Mouse (Mus musculus): ENCODE measurements around the gene Syce1. TPM values are rescaled to one million over a fixed set of nuclear protein-coding genes. Genes with fewer than 3 reads are reported as not detected.

Syce1 gene
- polyA plus RNA-seq (2016; fragmentation: Nextera tagmentation; extraction: Ambion mirVana): 0.13 and 0.31 TPM in 2 replicates

DNA sequence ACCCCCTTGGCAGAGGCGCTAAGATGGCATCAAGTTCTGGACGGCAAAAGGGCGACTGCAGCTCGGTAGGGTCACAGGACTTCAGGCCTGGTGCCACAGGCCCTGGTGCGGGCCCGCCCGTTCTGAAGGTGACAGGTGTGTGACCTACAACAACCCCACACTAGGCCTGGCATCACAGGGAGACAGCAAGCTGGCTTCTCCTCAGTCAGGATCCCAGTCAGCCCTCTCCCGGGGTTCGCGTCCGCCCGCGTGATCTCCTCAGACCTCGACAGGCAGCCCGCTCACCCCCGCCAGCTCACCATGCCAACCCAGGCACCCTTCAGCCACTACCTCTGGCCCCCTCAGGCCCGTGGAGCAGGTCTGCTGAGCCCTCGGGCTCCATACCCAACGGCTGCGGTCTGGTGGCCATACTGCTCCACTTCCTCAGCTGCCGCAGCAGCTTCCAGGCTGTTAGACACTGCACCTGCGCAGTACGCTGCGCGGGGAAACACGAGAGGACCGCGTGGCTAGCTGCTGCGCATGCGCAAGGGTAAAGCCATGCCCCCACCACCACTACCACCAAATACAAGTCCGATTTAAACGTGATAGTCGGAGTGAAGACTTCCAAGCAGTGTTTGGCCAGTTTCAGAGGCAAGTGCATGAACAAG, at the start of gene Syce1:
Syce1 (minus strand) TSS at position 447 of the 647 bp plus-strand sequence.
- H3K4me2 ChIP-seq: no peak within 1 kb of the TSS
- H3K36me3 ChIP-seq (replicated peaks): no peaks in the 10 kb centered on the region

GRCm38 (mm10) chr7:140836243-140837115, 48.8 kb upstream of the Syce1 start:
- Histone ChIP-seq H3K9me3 (no peaks in the 10 kb centered on the region), H3K4me2 (no peak overlapping the region), H3K4me1 (no peaks in the 10 kb centered on the region), H3K4me3 (replicated peaks) (no peak overlapping the region), H3K9ac (no peak overlapping the region), H3K36me3 (replicated peaks) (no peaks in the 10 kb centered on the region), H3K27ac (no peak overlapping the region), H3K27me3 (peaks cover 13% of the 10 kb centered on the region)
- WGBS: 85% methylated on average over 9 of the region's 9 CpGs
- no peak for ATAC-seq (ENCODE audit: low FRiP score)

More for the DNA sequence above, at the start of gene Syce1:
- Histone ChIP-seq H3K4me1 (no peaks in the 10 kb centered on the region), H3K27me3 (no peaks in the 10 kb centered on the region), H3K27ac (no peak within 1 kb of the TSS), H3K9me3 (no peaks in the 10 kb centered on the region), H3K4me3 (replicated peaks) (no peak within 1 kb of the TSS), H3K9ac (no peak within 1 kb of the TSS)
- 86% methylated on average over 33 of the region's 33 CpGs for WGBS
- no peak for ATAC-seq (ENCODE audit: low FRiP score)

- Histone ChIP-seq H3K4me3 (replicated peaks) (no peak overlapping the region), H3K9ac (no peak overlapping the region), H3K27ac (no peak overlapping the region), H3K36me3 (replicated peaks) (no peaks in the 10 kb centered on the region), H3K9me3 (no peaks in the 10 kb centered on the region), H3K4me2 (no peak overlapping the region), H3K4me1 (no peaks in the 10 kb centered on the region), H3K27me3 (peaks cover 6% of the 10 kb centered on the region)
- WGBS: 77% methylated on average over 2 of the region's 2 CpGs
- no peak for ATAC-seq (ENCODE audit: low FRiP score)
Measured at GRCm38 (mm10) chr7:140835758-140836087, 48.1 kb upstream of the Syce1 start.

GRCm38 (mm10) chr7:140834968-140835757, 47.5 kb upstream of the Syce1 start, which contains the start of gene Urah:
TSS of gene Urah (plus strand) at chr7:140835018.
- ATAC-seq (ENCODE audit: low FRiP score): no peak
- Histone ChIP-seq H3K9me3 (no peaks in the 10 kb centered on the region), H3K36me3 (replicated peaks) (no peaks in the 10 kb centered on the region), H3K27me3 (peaks cover 3% of the 10 kb centered on the region; the same call in 1 of the 2 replicates), H3K9ac (no peak within 1 kb of the TSS), H3K4me1 (no peaks in the 10 kb centered on the region), H3K27ac (no peak within 1 kb of the TSS), H3K4me2 (no peak within 1 kb of the TSS), H3K4me3 (replicated peaks) (no peak within 1 kb of the TSS)
- WGBS: 45% methylated on average over 20 of the region's 20 CpGs

GRCm38 (mm10) chr7:140833341-140833740, 45.7 kb upstream of the Syce1 start:
- no peak overlapping the region for H3K4me3 ChIP-seq (replicated peaks)
- peaks cover 3% of the 10 kb centered on the region; the same call in 1 of the 2 replicates for H3K27me3 ChIP-seq
- no peaks in the 10 kb centered on the region for H3K9me3 ChIP-seq
- ATAC-seq (ENCODE audit: low FRiP score): no peak
- no peak overlapping the region for H3K27ac ChIP-seq
- H3K4me2 ChIP-seq: no peak overlapping the region
- no peaks in the 10 kb centered on the region for H3K4me1 ChIP-seq
- H3K9ac ChIP-seq: no peak overlapping the region
- 83% methylated on average over 4 of the region's 4 CpGs for WGBS
- H3K36me3 ChIP-seq (replicated peaks): no peaks in the 10 kb centered on the region

DNA sequence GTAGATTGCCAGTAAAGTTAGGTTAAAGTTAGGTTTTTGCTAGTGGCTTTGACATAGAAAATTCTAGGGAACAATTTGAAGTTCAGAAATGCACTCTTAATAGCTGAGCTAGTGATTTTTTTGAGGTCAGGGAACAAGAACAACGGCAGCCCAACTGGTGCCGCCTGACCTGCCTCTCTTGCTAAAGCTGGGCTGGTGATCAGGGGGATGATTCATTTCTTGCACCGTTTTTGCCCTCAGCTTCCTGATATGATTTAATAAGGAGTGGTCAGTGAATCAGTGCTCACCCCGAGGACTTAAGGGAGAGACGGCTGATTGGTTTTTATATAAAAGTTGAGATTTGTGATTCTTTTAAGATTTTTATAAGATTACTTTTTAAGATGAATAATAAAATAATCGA, 43.8 kb upstream of the Syce1 start:
- Histone ChIP-seq H3K4me2 (no peak overlapping the region), H3K27me3 (peaks cover 10% of the 10 kb centered on the region), H3K4me3 (replicated peaks) (no peak overlapping the region), H3K4me1 (no peaks in the 10 kb centered on the region), H3K36me3 (replicated peaks) (no peaks in the 10 kb centered on the region), H3K9ac (no peak overlapping the region), H3K9me3 (no peaks in the 10 kb centered on the region), H3K27ac (no peak overlapping the region)
- WGBS: 79% methylated on average over 6 of the region's 6 CpGs
- no peak for ATAC-seq (ENCODE audit: low FRiP score)

DNA sequence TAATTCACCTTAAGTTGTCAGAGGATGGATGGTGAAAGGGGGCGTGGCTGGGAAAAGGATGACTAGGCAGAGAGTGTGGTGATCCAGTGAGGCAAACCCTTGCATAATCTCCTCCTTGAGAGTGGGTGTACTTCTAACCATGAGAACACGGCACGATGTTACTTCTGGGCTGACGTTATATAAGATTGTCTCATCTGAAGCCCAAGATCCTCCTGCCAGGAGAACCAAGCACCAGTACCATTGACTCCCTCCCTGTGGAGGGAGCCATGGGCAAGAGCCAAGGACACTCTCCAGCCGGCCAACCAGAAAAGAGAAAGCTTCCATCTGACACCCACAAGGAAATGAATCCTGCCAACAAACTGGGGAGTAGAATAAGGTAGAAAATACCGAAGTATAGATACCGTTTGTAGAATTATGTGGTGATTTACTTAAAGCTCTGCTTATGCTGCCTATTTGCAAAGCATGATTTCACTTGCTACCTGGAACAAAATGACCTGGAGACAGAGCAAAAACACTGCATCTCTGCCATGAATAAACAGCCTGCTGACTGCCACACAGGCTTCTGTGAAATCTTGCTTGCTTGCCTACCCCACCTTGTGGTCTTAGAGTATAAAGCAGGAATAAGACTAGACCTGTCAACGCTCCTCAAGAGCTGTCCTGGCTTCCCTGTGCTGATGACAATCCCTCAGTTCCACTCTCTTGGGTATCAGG, 40.7 kb upstream of the Syce1 start:
- ATAC-seq (ENCODE audit: low FRiP score): no peak
- Histone ChIP-seq H3K36me3 (replicated peaks) (no peaks in the 10 kb centered on the region), H3K27me3 (peaks cover 10% of the 10 kb centered on the region), H3K4me1 (no peaks in the 10 kb centered on the region), H3K4me3 (replicated peaks) (no peak overlapping the region), H3K4me2 (no peak overlapping the region), H3K9me3 (no peaks in the 10 kb centered on the region), H3K9ac (no peak overlapping the region), H3K27ac (no peak overlapping the region)
- WGBS: 47% methylated on average over 8 of the region's 8 CpGs

GRCm38 (mm10) chr7:140822731-140823130, 35.1 kb upstream of the Syce1 start:
- peaks cover 4% of the 10 kb centered on the region; the same call in 1 of the 2 replicates for H3K4me1 ChIP-seq
- no peaks in the 10 kb centered on the region for H3K9me3 ChIP-seq
- no peak overlapping the region for H3K9ac ChIP-seq
- H3K4me2 ChIP-seq: no peak overlapping the region
- no peak for ATAC-seq (ENCODE audit: low FRiP score)
- H3K4me3 ChIP-seq (replicated peaks): no peak overlapping the region
- 92% methylated on average over 4 of the region's 4 CpGs for WGBS
- no peak overlapping the region for H3K27ac ChIP-seq
- no peaks in the 10 kb centered on the region for H3K36me3 ChIP-seq (replicated peaks)
- H3K27me3 ChIP-seq: peaks cover 10% of the 10 kb centered on the region

DNA sequence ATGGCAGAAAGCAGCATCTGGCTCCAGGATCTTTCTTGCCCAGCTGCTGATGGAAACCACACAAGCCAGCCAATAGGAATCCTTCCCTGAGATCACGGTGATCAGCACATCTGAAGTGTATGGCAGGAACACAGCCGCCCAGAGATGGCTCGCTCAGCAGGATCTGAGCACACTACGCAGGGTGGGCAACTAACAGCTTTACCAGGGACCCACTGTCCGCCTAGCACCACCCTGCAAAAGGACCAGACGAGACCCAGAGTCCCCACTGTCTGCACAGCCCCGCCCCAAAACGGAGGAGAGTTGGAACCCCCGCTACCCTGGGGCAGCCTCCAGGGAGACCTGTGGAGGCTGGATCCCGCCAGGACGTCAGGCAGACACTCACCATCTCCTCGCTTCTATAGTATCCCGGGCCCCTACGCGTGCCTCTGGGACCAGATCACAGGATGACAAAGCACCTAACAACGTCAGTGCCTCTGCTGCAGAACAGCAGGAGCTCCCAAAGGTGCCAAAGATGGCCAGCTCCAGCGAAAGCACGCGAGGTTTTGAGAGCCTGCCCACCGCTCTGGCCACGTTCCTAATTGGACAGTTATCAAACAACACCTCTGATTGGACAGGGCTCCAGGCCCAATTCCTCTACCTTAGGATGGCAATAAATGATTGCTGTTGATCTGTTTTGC, 34.1 kb upstream of the Syce1 start, which contains the start of gene Zfp941:
Zfp941 (minus strand) TSS at position 526 of the 677 bp plus-strand sequence.
- Histone ChIP-seq H3K27me3 (peaks cover 4% of the 10 kb centered on the region), H3K36me3 (replicated peaks) (no peaks in the 10 kb centered on the region), H3K4me2 (peak within 1 kb of the TSS; percentile 76), H3K4me1 (peaks cover 4% of the 10 kb centered on the region; the same call in 1 of the 2 replicates), H3K9me3 (no peaks in the 10 kb centered on the region), H3K4me3 (replicated peaks) (peak within 1 kb of the TSS; percentile 60), H3K27ac (peak within 1 kb of the TSS; percentile 73), H3K9ac (peak within 1 kb of the TSS; percentile 61)
- peak; percentile 93 for ATAC-seq (ENCODE audit: low FRiP score)
- 1% methylated on average over 21 of the region's 21 CpGs for WGBS

DNA sequence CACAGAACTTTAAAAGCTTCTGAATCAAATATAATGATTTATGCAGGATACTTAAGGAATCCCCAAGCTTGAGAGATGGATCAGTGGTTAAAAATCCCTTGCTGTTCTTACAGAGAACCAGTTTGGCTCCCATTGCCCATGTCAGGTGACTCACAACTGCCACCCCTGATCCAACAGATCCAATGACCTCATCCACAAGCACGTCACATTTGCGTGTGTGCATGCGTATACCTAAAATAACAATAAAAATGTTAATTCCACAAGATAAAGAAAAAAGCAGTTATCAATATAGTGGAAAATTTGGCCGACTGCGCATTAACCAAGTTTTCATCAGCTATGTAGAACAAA, 33.6 kb upstream of the Syce1 start:
- H3K4me2 ChIP-seq: peak overlapping the region; percentile 76
- WGBS: 44% methylated on average over 5 of the region's 5 CpGs
- peak; percentile 37; the same call in 1 of the 2 replicates for ATAC-seq (ENCODE audit: low FRiP score)
- no peaks in the 10 kb centered on the region for H3K36me3 ChIP-seq (replicated peaks)
- no peak overlapping the region for H3K27ac ChIP-seq
- peak overlapping the region; percentile 61; the same call in 1 of the 2 replicates for H3K9ac ChIP-seq
- H3K9me3 ChIP-seq: no peaks in the 10 kb centered on the region
- peaks cover 4% of the 10 kb centered on the region; the same call in 1 of the 2 replicates for H3K4me1 ChIP-seq
- H3K4me3 ChIP-seq (replicated peaks): peak overlapping the region; percentile 60
- H3K27me3 ChIP-seq: peaks cover 3% of the 10 kb centered on the region; the same call in 1 of the 2 replicates

- ATAC-seq (ENCODE audit: low FRiP score): no peak
- Histone ChIP-seq H3K9me3 (no peaks in the 10 kb centered on the region), H3K4me2 (no peak overlapping the region), H3K9ac (no peak overlapping the region), H3K27me3 (no peaks in the 10 kb centered on the region; the same call in 1 of the 2 replicates), H3K27ac (no peak overlapping the region), H3K36me3 (replicated peaks) (no peaks in the 10 kb centered on the region), H3K4me3 (replicated peaks) (no peak overlapping the region), H3K4me1 (peaks cover 4% of the 10 kb centered on the region; the same call in 1 of the 2 replicates)
- WGBS: 85% methylated on average over 4 of the region's 4 CpGs
Measured at GRCm38 (mm10) chr7:140820173-140820572, 32.5 kb upstream of the Syce1 start.
